Mouse (Mus musculus) liver, embryonic 14.5 days (tissue): ENCODE data around the gene Ano10. TPM values are rescaled to one million over a fixed set of nuclear protein-coding genes. Genes with fewer than 3 reads are reported as not detected.

Experiments
- ATAC-seq: fragments of 200-750 bp; cut with Nextera tagmentation; 2 replicates; pipeline ENCODE4 v1.8.0; 2017; ENCODE audit warnings: moderate number of reproducible peaks, mild to moderate bottlenecking, moderate library complexity; ENCODE audit not compliant: insufficient read depth
- DNase-seq, 3 experiments: peaks; one replicate each; pipeline ENCODE4 v3.0.0-alpha.2; 2012 to 2013; ENCODE audit warnings: low read depth in 3 of 3, low spot score in 3 of 3
- H3K27ac ChIP-seq: fragments of 300-500 bp; sonication (generic); 2 replicates; pipeline ENCODE4 v1.5.1; 2014; ENCODE audit warnings: moderate library complexity, mild to moderate bottlenecking, control low read depth, inconsistent platforms
- H3K27me3 ChIP-seq: fragments of 300-500 bp; sonication (generic); 2 replicates; pipeline ENCODE4 v1.6.1; 2014; ENCODE audit warnings: mild to moderate bottlenecking, low read length, moderate library complexity; ENCODE audit not compliant: control insufficient read depth, insufficient read depth
- H3K36me3 ChIP-seq: fragments of 300-500 bp; sonication (generic); replicated peaks from 2 replicates; pipeline ENCODE4 v1.6.1; 2014; ENCODE audit warnings: low read depth; ENCODE audit not compliant: control insufficient read depth, insufficient read depth
- H3K4me1 ChIP-seq, 2 experiments: fragments of 200-500 bp in 1 of 2; fragments of 300-500 bp in 1 of 2; sonication (generic) in 1 of 2; replicated peaks; 2 replicates each; pipeline ENCODE4 v1.6.1; 2012 to 2014; ENCODE audit warnings: antibody characterized with exemption in 1 of 2, inconsistent platforms in 1 of 2, low read length in 1 of 2; ENCODE audit not compliant: control insufficient read depth in 2 of 2, insufficient read depth in 2 of 2
- H3K4me2 ChIP-seq: fragments of 300-500 bp; sonication (generic); 2 replicates; pipeline ENCODE4 v1.6.1; 2014; ENCODE audit warnings: low read depth, mild to moderate bottlenecking, control low read depth, moderate library complexity
- H3K4me3 ChIP-seq, 2 experiments: fragments of 200-500 bp in 1 of 2; fragments of 300-500 bp in 1 of 2; sonication (generic) in 1 of 2; 2 replicates each; pipeline ENCODE4 v1.5.1; 2012 to 2014; ENCODE audit warnings: low read depth in 2 of 2, low read length in 2 of 2, mild to moderate bottlenecking in 2 of 2, control low read depth in 1 of 2, inconsistent platforms in 1 of 2, moderate library complexity in 1 of 2; ENCODE audit not compliant: insufficient read depth in 1 of 2
- H3K9ac ChIP-seq: fragments of 300-500 bp; sonication (generic); replicated peaks from 2 replicates; pipeline ENCODE4 v1.6.1; 2014; ENCODE audit warnings: mild to moderate bottlenecking, control low read depth, moderate library complexity
- H3K9me3 ChIP-seq: fragments of 300-500 bp; sonication (generic); 2 replicates; pipeline ENCODE4 v1.6.1; 2016; ENCODE audit warnings: low read length, mixed read lengths; ENCODE audit not compliant: control insufficient read depth
- CTCF ChIP-seq: IDR thresholded peaks from 2 replicates; pipeline ENCODE4 v1.5.1; 2016; ENCODE audit warnings: antibody characterized with exemption, low read depth, control low read depth
- EP300 ChIP-seq: IDR thresholded peaks from 2 replicates; pipeline ENCODE4 v1.6.1; 2016; ENCODE audit warnings: antibody characterized with exemption, low read depth
- WGBS: fragments of 180-500 bp; shearing (Covaris S2); extraction: QIAGEN DNeasy Blood & Tissue Kit; methylation state at CpG from one replicate; pipeline ENCODE4 v1.1.7; 2014; ENCODE audit not compliant: insufficient replicate concordance; 5-methylcytosine and 5-hydroxymethylcytosine counted together
- polyA plus RNA-seq, 2 experiments: library from polyadenylated mRNA; depleted of rRNA in 1 of 2; stranded (reverse) in 1 of 2; unstranded in 1 of 2; fragments of >200 nt; fragmentation: Nextera tagmentation in 1 of 2; extraction: Ambion mirVana in 1 of 2; gene quantifications; 2 replicates each; pipeline versions ENCODE4 v1.2.1 to v1.2.3; 2012 to 2014

Gene Ano10
- polyA plus RNA-seq, 2 experiments: 6.9 to 11.4 TPM

DNA sequence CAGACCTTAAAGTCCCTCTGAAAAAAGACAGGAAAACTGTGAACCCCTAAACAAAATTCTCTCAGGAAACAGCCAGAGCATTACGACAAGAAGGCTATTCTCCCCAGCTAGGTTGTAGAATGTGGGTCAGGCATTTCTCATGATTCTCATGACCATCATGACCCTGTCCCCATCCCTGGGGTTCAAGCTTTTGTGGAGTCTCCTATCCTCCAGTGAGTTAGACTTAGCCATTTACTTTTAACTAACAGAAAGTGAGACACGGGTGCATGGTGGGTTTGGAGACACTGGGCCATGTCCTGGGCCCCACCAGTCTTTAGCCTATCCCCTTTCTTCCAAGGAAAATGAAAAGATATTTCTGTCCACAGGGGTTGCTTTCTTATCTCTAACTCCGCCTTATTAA lies 109.9 kb downstream of the Ano10 start:
- no peak for DNase-seq
- H3K4me1 ChIP-seq: peaks cover 0 to 10% of the 10 kb centered on the region in 2 experiments; a peak in 2 of 4 replicates
- TF ChIP-seq CTCF (no peak), EP300 (no peak)
- no peaks in the 10 kb centered on the region for H3K36me3 ChIP-seq
- no peak for ATAC-seq
- H3K27me3 ChIP-seq: no peaks in the 10 kb centered on the region
- no peak overlapping the region for H3K4me2 ChIP-seq
- no peak overlapping the region for H3K4me3 ChIP-seq
- 53% methylated on average over 3 of the region's 3 CpGs for WGBS
- no peak overlapping the region for H3K27ac ChIP-seq
- no peaks in the 10 kb centered on the region for H3K9me3 ChIP-seq
- H3K9ac ChIP-seq: no peak overlapping the region

DNA sequence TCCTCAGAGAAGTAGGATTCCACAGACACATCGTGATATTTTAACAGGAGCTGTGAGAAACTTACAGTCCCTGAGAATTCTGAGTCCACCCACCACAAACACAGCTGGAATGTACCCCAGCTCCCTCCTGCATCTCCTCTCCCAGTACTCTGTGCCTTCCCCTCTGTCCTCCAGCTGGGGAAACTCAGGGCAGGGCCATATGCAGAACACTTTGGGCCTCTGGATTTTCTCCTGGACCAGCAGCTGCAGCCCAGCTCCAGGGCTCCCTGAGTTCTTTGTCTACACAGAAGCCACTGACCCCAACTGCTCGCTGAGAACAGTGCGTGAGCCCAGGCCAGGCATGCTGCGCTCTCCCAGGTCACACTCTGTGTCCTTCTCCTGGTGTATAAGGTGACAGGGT lies 111.1 kb downstream of the Ano10 start:
- Histone ChIP-seq H3K27me3 (no peaks in the 10 kb centered on the region), H3K36me3 (no peaks in the 10 kb centered on the region), H3K4me2 (no peak overlapping the region), H3K9me3 (no peaks in the 10 kb centered on the region), H3K4me3 (no peak overlapping the region), H3K4me1 (peaks cover 0 to 2% of the 10 kb centered on the region in 2 experiments; a peak in 2 of 4 replicates), H3K27ac (no peak overlapping the region), H3K9ac (no peak overlapping the region)
- DNase-seq: no peak
- ATAC-seq: no peak
- TF ChIP-seq CTCF (no peak), EP300 (no peak)
- WGBS: 66% methylated on average over 4 of the region's 4 CpGs

DNA sequence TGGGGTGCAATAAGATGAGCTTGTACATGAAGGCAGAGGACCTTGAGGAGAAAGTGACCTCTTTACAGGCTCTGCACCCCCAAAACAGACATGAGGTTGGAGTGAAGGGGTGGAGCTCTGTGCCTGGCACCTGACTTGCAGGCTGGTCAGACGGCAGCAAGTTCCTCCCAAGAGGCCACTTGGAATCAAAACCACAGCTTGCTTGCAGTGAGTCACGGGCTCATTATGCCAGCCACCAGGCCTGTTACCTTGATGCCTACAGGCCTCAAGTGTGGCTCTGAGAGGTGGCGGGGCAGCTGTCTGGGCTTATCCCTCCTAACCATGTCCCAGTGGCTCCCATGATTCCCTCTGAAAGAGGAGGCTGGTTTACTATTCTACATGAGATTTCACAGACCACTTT lies 114.1 kb downstream of the Ano10 start:
- Histone ChIP-seq H3K4me1 (no peaks in the 10 kb centered on the region), H3K27ac (no peak overlapping the region), H3K9me3 (no peaks in the 10 kb centered on the region), H3K4me3 (no peak overlapping the region), H3K27me3 (no peaks in the 10 kb centered on the region), H3K36me3 (no peaks in the 10 kb centered on the region), H3K9ac (no peak overlapping the region), H3K4me2 (no peak overlapping the region)
- WGBS: 55% methylated on average over 3 of the region's 3 CpGs
- DNase-seq: no peak
- TF ChIP-seq CTCF: no peak
- TF ChIP-seq EP300: no peak
- ATAC-seq: no peak

DNA sequence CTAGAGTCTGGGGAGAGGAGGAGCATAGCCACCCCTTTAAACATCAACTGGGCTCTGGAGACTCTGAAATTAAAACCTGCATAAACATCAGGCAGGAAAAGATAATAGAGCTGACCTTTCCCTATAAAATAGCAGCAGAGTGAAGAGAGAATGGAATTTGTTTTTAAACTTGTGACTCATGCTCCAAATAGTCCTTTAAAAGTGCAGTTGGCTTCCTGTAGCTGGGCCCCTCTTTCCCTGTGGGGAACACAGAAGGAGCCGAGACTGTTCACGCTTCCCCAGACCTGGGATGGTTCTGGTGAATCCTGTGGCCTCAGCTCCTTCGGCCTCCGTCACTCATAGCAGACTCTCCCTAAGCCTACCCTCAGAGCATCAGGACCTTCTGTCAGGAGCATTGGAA lies 115.8 kb downstream of the Ano10 start:
- H3K27ac ChIP-seq: no peak overlapping the region

DNA sequence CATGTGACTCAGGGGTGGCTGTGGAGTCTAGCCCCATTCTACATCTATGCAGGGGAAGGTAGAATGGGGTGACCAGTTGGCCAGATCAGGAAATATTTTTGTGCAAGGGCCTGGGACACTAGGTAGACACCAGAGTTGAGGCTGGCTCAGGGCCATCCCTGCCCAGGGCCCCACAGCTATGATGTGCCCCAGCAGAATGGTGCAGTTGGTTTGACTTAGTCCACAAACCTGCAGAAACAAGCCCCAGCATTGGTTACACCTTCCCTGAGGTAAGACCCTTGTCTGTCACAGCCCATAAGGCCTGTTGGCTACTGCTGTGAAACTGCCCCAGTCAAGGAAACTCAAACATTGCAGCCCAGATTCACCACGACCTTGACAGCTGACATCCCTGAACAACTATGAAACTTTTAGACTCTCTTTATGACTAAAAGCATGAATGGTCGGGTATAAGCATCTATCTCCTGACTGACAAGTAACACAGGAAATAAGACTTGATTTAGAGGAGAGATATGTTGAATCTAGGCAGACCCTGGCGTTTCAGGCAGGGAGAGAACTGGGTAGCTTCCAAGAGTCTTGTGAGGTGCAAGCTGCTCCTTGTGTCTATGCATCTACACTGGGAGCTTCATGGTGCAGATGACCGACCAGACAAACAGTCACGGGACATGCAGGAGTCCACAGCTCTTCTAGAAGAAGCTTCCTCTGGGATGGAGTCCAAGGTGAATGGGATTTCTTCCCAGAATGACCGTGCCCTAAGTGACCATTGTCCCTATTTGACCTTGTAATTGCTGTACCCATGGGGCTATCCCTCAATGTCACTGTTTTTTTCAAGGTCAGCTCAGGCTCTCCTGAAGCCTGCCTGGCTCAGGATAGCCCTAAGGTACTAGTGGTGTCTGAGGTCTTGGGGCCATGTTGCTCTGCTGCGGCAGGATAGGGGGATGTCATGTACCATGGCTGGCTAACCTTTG lies 116.7 kb downstream of the Ano10 start:
- TF ChIP-seq EP300 (no peak), CTCF (no peak)
- H3K4me2 ChIP-seq: no peak overlapping the region
- ATAC-seq (no peak), DNase-seq (no peak)
- H3K9ac ChIP-seq: no peak overlapping the region
- WGBS: 48% methylated on average over 7 of the region's 7 CpGs
- H3K4me3 ChIP-seq: no peak overlapping the region
- no peaks in the 10 kb centered on the region for H3K36me3 ChIP-seq
- no peaks in the 10 kb centered on the region for H3K9me3 ChIP-seq
- no peaks in the 10 kb centered on the region for H3K4me1 ChIP-seq
- H3K27me3 ChIP-seq: no peaks in the 10 kb centered on the region
- H3K27ac ChIP-seq: no peak overlapping the region

More for the DNA sequence above, 115.8 kb downstream of the Ano10 start:
- Histone ChIP-seq H3K4me1 (no peaks in the 10 kb centered on the region), H3K4me2 (no peak overlapping the region), H3K36me3 (no peaks in the 10 kb centered on the region), H3K9me3 (no peaks in the 10 kb centered on the region), H3K4me3 (no peak overlapping the region), H3K9ac (no peak overlapping the region), H3K27me3 (no peaks in the 10 kb centered on the region)
- 53% methylated on average over 4 of the region's 4 CpGs for WGBS
- no peak for ATAC-seq
- TF ChIP-seq EP300 (no peak), CTCF (no peak)
- no peak for DNase-seq
